Mouse (Mus musculus) midbrain, embryonic 15.5 days (tissue): ENCODE data around the gene Chd9. TPM values are rescaled to one million over a fixed set of nuclear protein-coding genes. Genes with fewer than 3 reads are reported as not detected.
A peak's percentile ranks its signal among the peaks of the same experiment; 100 is the strongest.

Experiments
- ATAC-seq: fragments of 200-750 bp; cut with Nextera tagmentation; replicated peaks from 2 replicates; pipeline ENCODE4 v1.8.0; 2017; ENCODE audit warnings: moderate TSS enrichment
- H3K27ac ChIP-seq: fragments of 300-500 bp; sonication (generic); 2 replicates; pipeline ENCODE4 v1.5.1; 2015; ENCODE audit warnings: mild to moderate bottlenecking, inconsistent platforms
- H3K27me3 ChIP-seq: fragments of 300-500 bp; sonication (generic); replicated peaks from 2 replicates; pipeline ENCODE4 v1.6.1; 2015; ENCODE audit warnings: inconsistent platforms
- H3K36me3 ChIP-seq: fragments of 300-500 bp; sonication (generic); replicated peaks from 2 replicates; pipeline ENCODE4 v1.6.1; 2015; ENCODE audit warnings: inconsistent platforms
- H3K4me1 ChIP-seq: fragments of 300-500 bp; sonication (generic); 2 replicates; pipeline ENCODE4 v1.6.1; 2015; ENCODE audit warnings: inconsistent platforms
- H3K4me2 ChIP-seq: fragments of 300-500 bp; sonication (generic); 2 replicates; pipeline ENCODE4 v1.6.1; 2015; ENCODE audit warnings: inconsistent platforms, mild to moderate bottlenecking, moderate library complexity
- H3K4me3 ChIP-seq: fragments of 300-500 bp; sonication (generic); 2 replicates; pipeline ENCODE4 v1.5.1; 2015; ENCODE audit warnings: mild to moderate bottlenecking, inconsistent platforms
- H3K9ac ChIP-seq: fragments of 300-500 bp; sonication (generic); 2 replicates; pipeline ENCODE4 v1.6.1; 2015; ENCODE audit warnings: mild to moderate bottlenecking, inconsistent platforms
- H3K9me3 ChIP-seq: fragments of 300-500 bp; sonication (generic); 2 replicates; pipeline ENCODE4 v1.6.1; 2016; ENCODE audit warnings: inconsistent platforms
- WGBS: fragments of 180-500 bp; shearing (Covaris S2); methylation state at CpG from one replicate; pipeline ENCODE4 v1.1.7; 2015; ENCODE audit warnings: mixed read lengths; 5-methylcytosine and 5-hydroxymethylcytosine counted together
- polyA plus RNA-seq: library from polyadenylated mRNA; unstranded; fragments of >200 nt; fragmentation: Nextera tagmentation; extraction: Ambion mirVana; gene quantifications from 2 replicates; pipeline ENCODE4 v1.2.1, GENCODE M21; 2015

Gene Chd9
- polyA plus RNA-seq, 1 experiment from 2014 or later: 79.5 TPM

- Histone ChIP-seq H3K4me1 (no peaks in the 10 kb centered on the region), H3K36me3 (peaks cover 41% of the 10 kb centered on the region)
- ATAC-seq: no peak
These were observed 151.1 kb downstream of the Chd9 start for GRCm38 (mm10) chr8:90979295-90979694.

GRCm38 (mm10) chr8:90982087-90982486 lies 153.9 kb downstream of the Chd9 start:
- 82% methylated on average over 3 of the region's 3 CpGs for WGBS
- H3K36me3 ChIP-seq: peaks cover 48% of the 10 kb centered on the region

More at GRCm38 (mm10) chr8:90979295-90979694, 151.1 kb downstream of the Chd9 start:
- no peak overlapping the region for H3K4me3 ChIP-seq
- no peaks in the 10 kb centered on the region for H3K9me3 ChIP-seq
- WGBS: 95% methylated on average over 5 of the region's 5 CpGs
- no peak overlapping the region for H3K4me2 ChIP-seq
- H3K27ac ChIP-seq: no peak overlapping the region
- H3K9ac ChIP-seq: no peak overlapping the region
- H3K27me3 ChIP-seq: no peaks in the 10 kb centered on the region

GRCm38 (mm10) chr8:91019726-91020125 lies 191.6 kb downstream of the Chd9 start:
- H3K9me3 ChIP-seq: no peaks in the 10 kb centered on the region
- peaks cover 48% of the 10 kb centered on the region for H3K36me3 ChIP-seq
- no peaks in the 10 kb centered on the region for H3K4me1 ChIP-seq
- no peak for ATAC-seq
- H3K4me3 ChIP-seq: no peak overlapping the region
- H3K4me2 ChIP-seq: no peak overlapping the region
- no peaks in the 10 kb centered on the region for H3K27me3 ChIP-seq
- no peak overlapping the region for H3K27ac ChIP-seq
- WGBS: 7% methylated on average over 2 of the region's 2 CpGs
- H3K9ac ChIP-seq: no peak overlapping the region

More at GRCm38 (mm10) chr8:90982087-90982486, 153.9 kb downstream of the Chd9 start:
- H3K27me3 ChIP-seq: no peaks in the 10 kb centered on the region
- ATAC-seq: no peak
- H3K4me3 ChIP-seq: no peak overlapping the region
- no peaks in the 10 kb centered on the region for H3K4me1 ChIP-seq
- H3K4me2 ChIP-seq: no peak overlapping the region
- no peak overlapping the region for H3K9ac ChIP-seq
- H3K9me3 ChIP-seq: no peaks in the 10 kb centered on the region
- no peak overlapping the region for H3K27ac ChIP-seq

- Histone ChIP-seq H3K4me3 (no peak overlapping the region), H3K27me3 (no peaks in the 10 kb centered on the region), H3K36me3 (peaks cover 54% of the 10 kb centered on the region), H3K27ac (no peak overlapping the region), H3K9ac (no peak overlapping the region), H3K4me2 (no peak overlapping the region), H3K9me3 (no peaks in the 10 kb centered on the region), H3K4me1 (no peaks in the 10 kb centered on the region)
- no peak for ATAC-seq
- 86% methylated on average over 6 of the region's 6 CpGs for WGBS
These were observed 206.3 kb downstream of the Chd9 start for GRCm38 (mm10) chr8:91034417-91034816.

DNA sequence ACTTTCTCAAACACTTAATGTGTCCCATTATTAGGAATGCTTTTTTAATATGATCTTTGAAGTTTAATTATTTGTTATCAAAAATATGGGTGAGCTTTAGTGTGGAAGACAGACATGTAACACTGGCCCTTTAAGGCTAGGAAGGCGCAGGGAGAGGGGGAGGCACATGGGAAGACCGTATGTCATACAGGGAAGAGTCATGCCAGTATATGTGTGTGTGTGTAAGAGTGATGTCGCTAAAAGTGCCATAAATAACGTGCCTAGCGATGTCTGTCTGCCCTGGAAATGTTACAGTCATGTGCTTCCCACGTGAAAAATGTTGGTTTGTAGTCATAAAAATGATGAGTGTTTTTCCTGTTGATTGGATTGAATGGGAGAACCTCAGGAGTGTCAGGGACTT lies 208.8 kb downstream of the Chd9 start:
- Histone ChIP-seq H3K4me2 (no peak overlapping the region), H3K9me3 (no peaks in the 10 kb centered on the region), H3K4me3 (no peak overlapping the region), H3K27ac (no peak overlapping the region), H3K4me1 (no peaks in the 10 kb centered on the region), H3K27me3 (no peaks in the 10 kb centered on the region), H3K36me3 (peaks cover 64% of the 10 kb centered on the region), H3K9ac (no peak overlapping the region)
- ATAC-seq: no peak
- 90% methylated on average over 6 of the region's 6 CpGs for WGBS

- Histone ChIP-seq H3K27ac (no peak overlapping the region), H3K4me2 (no peak overlapping the region), H3K9ac (no peak overlapping the region), H3K9me3 (no peaks in the 10 kb centered on the region), H3K27me3 (no peaks in the 10 kb centered on the region), H3K4me3 (no peak overlapping the region), H3K36me3 (peaks cover 72% of the 10 kb centered on the region), H3K4me1 (no peaks in the 10 kb centered on the region)
- ATAC-seq: no peak
- 85% methylated on average over 1 of the region's 1 CpGs for WGBS
These were observed 210.5 kb downstream of the Chd9 start for GRCm38 (mm10) chr8:91038637-91039036.

GRCm38 (mm10) chr8:91046370-91046769 lies 218.2 kb downstream of the Chd9 start:
- no peaks in the 10 kb centered on the region for H3K4me1 ChIP-seq
- WGBS: 92% methylated on average over 4 of the region's 4 CpGs
- no peak overlapping the region for H3K9ac ChIP-seq
- H3K4me2 ChIP-seq: no peak overlapping the region
- ATAC-seq: no peak
- H3K36me3 ChIP-seq: peaks cover 64% of the 10 kb centered on the region
- H3K9me3 ChIP-seq: no peaks in the 10 kb centered on the region
- no peak overlapping the region for H3K4me3 ChIP-seq
- H3K27me3 ChIP-seq: no peaks in the 10 kb centered on the region
- H3K27ac ChIP-seq: no peak overlapping the region

GRCm38 (mm10) chr8:91051037-91051436 lies 222.9 kb downstream of the Chd9 start:
- 0 out of 2 replicates have a peak overlapping the region, but pooled peaks have one; percentile 17 for H3K27ac ChIP-seq
- H3K4me2 ChIP-seq: no peak overlapping the region
- ATAC-seq: no peak
- no peaks in the 10 kb centered on the region for H3K27me3 ChIP-seq
- H3K9ac ChIP-seq: no peak overlapping the region
- no peak overlapping the region for H3K4me3 ChIP-seq
- 43% methylated on average over 8 of the region's 8 CpGs for WGBS
- peaks cover 46% of the 10 kb centered on the region for H3K36me3 ChIP-seq
- H3K9me3 ChIP-seq: no peaks in the 10 kb centered on the region
- H3K4me1 ChIP-seq: no peaks in the 10 kb centered on the region

DNA sequence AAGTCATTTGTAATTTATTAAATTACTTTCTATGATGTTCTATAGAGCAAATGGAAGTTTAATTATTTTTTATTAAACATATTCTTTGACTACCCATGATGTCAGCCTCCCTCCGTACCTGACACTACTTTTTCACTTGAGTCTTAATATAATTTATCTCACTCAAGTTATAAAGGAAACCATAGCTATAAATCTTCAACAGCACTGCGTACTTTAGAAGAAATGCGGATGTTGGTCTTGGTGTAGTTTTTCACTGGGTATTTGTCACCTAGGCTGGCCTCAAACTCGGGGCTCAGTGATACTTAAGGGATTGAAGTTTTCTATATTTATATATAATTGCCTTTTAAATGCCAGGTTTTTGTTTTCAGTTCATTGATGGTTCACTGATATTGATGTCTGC lies 226.3 kb downstream of the Chd9 start:
- Histone ChIP-seq H3K9me3 (no peaks in the 10 kb centered on the region), H3K27me3 (no peaks in the 10 kb centered on the region), H3K4me2 (no peak overlapping the region), H3K4me3 (no peak overlapping the region), H3K27ac (no peak overlapping the region), H3K9ac (no peak overlapping the region), H3K36me3 (peaks cover 35% of the 10 kb centered on the region), H3K4me1 (no peaks in the 10 kb centered on the region)
- WGBS: 92% methylated on average over 4 of the region's 4 CpGs
- ATAC-seq: no peak

DNA sequence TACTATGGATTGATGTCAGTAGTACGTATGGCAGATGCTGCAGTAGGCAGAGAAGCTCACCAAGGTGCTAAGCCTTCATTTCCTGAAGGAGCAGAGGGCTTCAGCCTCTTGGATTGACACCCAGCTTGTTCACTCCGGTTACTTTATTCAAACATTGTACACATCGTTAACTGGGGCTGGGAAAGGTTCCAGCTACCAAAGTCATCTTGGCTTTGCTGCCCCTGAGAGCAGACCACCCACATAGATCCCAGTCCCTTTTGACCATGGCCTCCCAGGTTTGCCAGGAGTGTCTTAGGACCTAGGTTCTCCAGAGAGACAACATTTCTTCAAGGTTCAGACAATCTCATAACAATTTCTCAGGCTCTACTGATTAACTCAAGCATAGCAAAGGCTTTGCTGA lies 228.7 kb downstream of the Chd9 start:
- H3K27me3 ChIP-seq: no peaks in the 10 kb centered on the region
- H3K4me2 ChIP-seq: no peak overlapping the region
- WGBS: 49% methylated on average over 3 of the region's 3 CpGs
- no peak for ATAC-seq
- H3K36me3 ChIP-seq: peaks cover 20% of the 10 kb centered on the region
- H3K9ac ChIP-seq: no peak overlapping the region
- no peak overlapping the region for H3K27ac ChIP-seq
- no peak overlapping the region for H3K4me3 ChIP-seq
- H3K4me1 ChIP-seq: no peaks in the 10 kb centered on the region
- no peaks in the 10 kb centered on the region for H3K9me3 ChIP-seq

GRCm38 (mm10) chr8:91059086-91059578 lies 231.0 kb downstream of the Chd9 start:
- Histone ChIP-seq H3K9ac (no peak overlapping the region), H3K27me3 (no peaks in the 10 kb centered on the region), H3K27ac (no peak overlapping the region), H3K4me2 (no peak overlapping the region), H3K36me3 (peaks cover 10% of the 10 kb centered on the region), H3K4me3 (no peak overlapping the region), H3K9me3 (no peaks in the 10 kb centered on the region), H3K4me1 (no peaks in the 10 kb centered on the region)
- ATAC-seq: no peak

DNA sequence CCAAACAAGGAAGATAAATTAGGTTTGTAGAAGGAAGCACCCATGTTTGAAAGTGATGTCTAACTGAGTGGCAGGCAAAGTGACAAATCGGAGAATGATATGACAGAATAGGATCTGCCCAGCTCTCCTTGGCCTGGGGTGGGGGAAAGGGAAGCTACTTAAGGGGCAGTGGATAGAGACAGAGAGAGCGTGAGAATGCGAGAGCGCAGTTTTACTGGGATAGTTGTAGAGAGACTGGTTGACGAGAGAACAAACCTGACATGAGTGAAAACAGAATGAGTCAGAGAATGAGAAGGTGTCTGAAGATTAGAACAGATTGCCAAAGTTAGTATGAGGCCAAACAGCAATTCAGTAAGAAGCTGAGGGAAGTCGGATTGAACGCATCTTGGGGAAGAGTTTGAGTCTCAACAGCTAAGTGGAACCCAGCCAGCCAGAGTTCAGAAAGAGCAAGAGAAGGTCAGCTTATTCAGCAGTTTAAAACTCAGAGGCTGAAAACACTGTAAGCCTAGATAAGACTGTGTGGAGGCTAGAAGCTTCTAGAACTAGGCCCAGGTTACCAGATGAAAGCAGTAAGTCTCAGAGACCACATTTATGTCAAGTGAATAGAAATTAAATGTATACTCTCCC lies 231.8 kb downstream of the Chd9 start:
- no peaks in the 10 kb centered on the region for H3K9me3 ChIP-seq
- no peak overlapping the region for H3K27ac ChIP-seq
- H3K36me3 ChIP-seq: peaks cover 7% of the 10 kb centered on the region
- H3K4me2 ChIP-seq: no peak overlapping the region
- H3K27me3 ChIP-seq: no peaks in the 10 kb centered on the region
- 90% methylated on average over 7 of the region's 7 CpGs for WGBS
- H3K4me3 ChIP-seq: no peak overlapping the region
- ATAC-seq: no peak
- no peak overlapping the region for H3K9ac ChIP-seq
- H3K4me1 ChIP-seq: no peaks in the 10 kb centered on the region
